Mouse (Mus musculus): ENCODE measurements at regions not wholly inside any gene's neighbourhood (a gene's known extent, or its start where the extent isn't known, plus 50 kb on each side); places are given as distances from the start of the nearest gene placed in this dataset.

GRCm38 (mm10) chr1:166735545-166735944, 53.9 kb upstream of the Fmo9 start:
- no peak for DNase-seq

GRCm38 (mm10) chr1:166738029-166738428, 56.4 kb upstream of the Fmo9 start:
- DNase-seq = peak in 1 of 2 experiments; percentile 14

GRCm38 (mm10) chr1:166750236-166750635, 68.6 kb upstream of the Fmo9 start:
- DNase-seq = no peak

- no peak for DNase-seq
Measured at GRCm38 (mm10) chr1:166750777-166751176, 69.1 kb upstream of the Fmo9 start.

- DNase-seq = no peak
Measured at GRCm38 (mm10) chr1:166751436-166751835, 69.8 kb upstream of the Fmo9 start.

- DNase-seq = no peak
Measured at GRCm38 (mm10) chr1:166752990-166753709, 71.5 kb upstream of the Fmo9 start.

- no peak for DNase-seq
Measured at GRCm38 (mm10) chr1:166758987-166759386, 77.3 kb upstream of the Fmo9 start.

- no peak for DNase-seq
Measured at GRCm38 (mm10) chr1:166773114-166773513, 91.5 kb upstream of the Fmo9 start.

GRCm38 (mm10) chr1:166782106-166782505, 100.5 kb upstream of the Fmo9 start:
- DNase-seq = peak in 1 of 2 experiments; percentile 16

- no peak for DNase-seq
Measured at GRCm38 (mm10) chr1:166787945-166788344, 106.3 kb upstream of the Fmo9 start.

GRCm38 (mm10) chr1:166788824-166789399, 107.3 kb upstream of the Fmo9 start:
- DNase-seq = no peak

GRCm38 (mm10) chr1:166793052-166793716, 111.5 kb upstream of the Fmo9 start:
- no peak for DNase-seq

- DNase-seq = no peak
Measured at GRCm38 (mm10) chr1:166793717-166794081, 112.1 kb upstream of the Fmo9 start.

GRCm38 (mm10) chr1:166794622-166795244, 113.1 kb upstream of the Fmo9 start:
- DNase-seq = no peak

- DNase-seq = no peak
Measured at GRCm38 (mm10) chr1:166795613-166796012, 114.0 kb upstream of the Fmo9 start.

GRCm38 (mm10) chr1:166796362-166796925, 114.8 kb upstream of the Fmo9 start:
- no peak for DNase-seq

GRCm38 (mm10) chr1:166796931-166797330, 115.3 kb upstream of the Fmo9 start:
- no peak for DNase-seq

- no peak for DNase-seq
Measured at GRCm38 (mm10) chr1:166800953-166801603, 119.4 kb upstream of the Fmo9 start.

GRCm38 (mm10) chr1:166801929-166802328, 120.3 kb upstream of the Fmo9 start:
- DNase-seq = no peak

GRCm38 (mm10) chr1:166803928-166804327, 122.3 kb upstream of the Fmo9 start:
- DNase-seq = no peak

- DNase-seq = no peak
Measured at GRCm38 (mm10) chr1:166804333-166804732, 122.7 kb upstream of the Fmo9 start.

- DNase-seq = no peak
Measured at GRCm38 (mm10) chr1:166807163-166807945, 125.7 kb upstream of the Fmo9 start.

All from lung, postnatal 4 days (tissue).